Mouse (Mus musculus): ENCODE results near the gene Kif3b. TPM values are rescaled to one million over a fixed set of nuclear protein-coding genes. Genes with fewer than 3 reads are reported as not detected.

The Kif3b gene
- polyA plus RNA-seq, 1 experiment from 2014 or later, result 7.6 TPM

Other genes with a start within 250 kb of the Kif3b start
- gene Ccm2l, start 225.5 kb upstream of the Kif3b start, polyA plus RNA-seq (2016; fragmentation: Nextera tagmentation; extraction: Ambion mirVana), result 2.6 and 4.3 TPM in 2 replicates
- 4.0 and 4.2 TPM in 2 replicates for gene Hck, start 182.9 kb upstream of the Kif3b start, polyA plus RNA-seq (2016; fragmentation: Nextera tagmentation; extraction: Ambion mirVana)
- 82.9 and 88.1 TPM in 2 replicates for gene Tm9sf4, start 130.1 kb upstream of the Kif3b start, polyA plus RNA-seq (2016; fragmentation: Nextera tagmentation; extraction: Ambion mirVana)
- gene Tspyl3, start 66.0 kb upstream of the Kif3b start, polyA plus RNA-seq (2016; fragmentation: Nextera tagmentation; extraction: Ambion mirVana), result 15.2 and 16.9 TPM in 2 replicates
- gene Plagl2, start 50.0 kb upstream of the Kif3b start, polyA plus RNA-seq (2016; fragmentation: Nextera tagmentation; extraction: Ambion mirVana), result 14.4 and 16.7 TPM in 2 replicates
- gene Pofut1, start 49.9 kb upstream of the Kif3b start, polyA plus RNA-seq (2016; fragmentation: Nextera tagmentation; extraction: Ambion mirVana), result 6.8 and 7.6 TPM in 2 replicates
- 19.1 and 23.9 TPM in 2 replicates for gene Asxl1, start 54.4 kb downstream of the Kif3b start, polyA plus RNA-seq (2016; fragmentation: Nextera tagmentation; extraction: Ambion mirVana)
- gene 4930404H24Rik, start 201.4 kb downstream of the Kif3b start, polyA plus RNA-seq (2016; fragmentation: Nextera tagmentation; extraction: Ambion mirVana), result not detected in 2 replicates
- gene Nol4l, start 238.6 kb downstream of the Kif3b start, polyA plus RNA-seq (2016; fragmentation: Nextera tagmentation; extraction: Ambion mirVana), result 19.4 and 22.3 TPM in 2 replicates

Measured in embryonic facial prominence, embryonic 12.5 days (tissue).